Mouse (Mus musculus) cerebellum, adult 11 months (tissue): ENCODE data around the gene Psma3.
"Not testable (repeated sequence)": the region's sequence is repeated elsewhere in the genome, so short reads cannot be mapped to it uniquely, and the experiment has no call there.

Experiments used
- DNase-seq: peaks from one replicate; pipeline ENCODE4 v3.0.0; 2022

Psma3 gene

DNA sequence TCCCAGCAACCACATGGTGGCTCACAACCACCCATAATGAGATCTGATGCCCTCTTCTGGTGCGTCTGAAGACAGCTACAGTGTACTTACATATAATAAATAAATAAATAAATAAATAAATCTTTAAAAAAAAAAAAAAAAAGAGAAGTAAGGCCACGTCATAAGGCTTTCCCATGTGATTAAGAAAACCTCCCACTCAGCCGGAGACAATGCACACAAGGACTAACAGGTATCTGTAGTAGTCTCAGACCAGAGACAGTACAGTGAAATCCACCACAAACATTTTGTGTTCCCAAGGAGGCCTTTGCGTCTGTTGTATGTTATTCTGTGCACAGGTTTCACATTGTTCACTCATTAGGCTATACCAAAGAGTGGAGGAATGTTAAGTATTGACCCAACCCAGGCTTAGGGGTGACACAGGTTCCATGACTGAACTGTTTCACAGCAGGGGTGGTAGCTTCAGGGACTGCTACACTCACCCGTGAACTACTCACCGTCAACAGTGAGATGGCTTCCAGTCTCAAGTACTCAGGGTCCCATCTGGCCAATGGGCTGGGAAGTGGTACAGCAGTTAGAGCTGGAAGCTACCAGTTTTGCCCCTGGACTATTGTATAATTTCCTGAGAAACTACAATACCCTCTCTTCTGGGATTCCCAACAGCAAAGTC lies 29.5 kb downstream of the Psma3 start:
- no peak for DNase-seq

DNA sequence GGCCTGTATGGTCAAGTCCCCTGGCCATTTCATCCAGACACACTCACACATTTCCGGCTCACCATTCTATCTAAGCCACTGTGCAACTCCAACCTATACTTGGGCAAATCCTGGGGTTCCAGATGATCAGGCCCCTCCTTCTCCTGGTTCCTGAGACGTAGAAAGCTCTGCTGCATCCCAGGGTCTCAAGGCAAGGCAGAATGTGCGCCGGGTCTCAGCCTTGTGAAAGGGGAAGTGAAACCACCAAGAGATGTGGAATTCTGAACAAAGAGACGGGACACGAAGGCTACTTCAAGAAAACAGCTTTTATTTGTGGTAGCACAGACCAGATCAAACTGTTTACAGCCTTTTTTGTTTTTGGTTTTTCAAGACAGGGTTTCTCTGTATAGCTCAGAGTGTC lies 31.7 kb downstream of the Psma3 start:
- no peak for DNase-seq

- no peak for DNase-seq
Measured at GRCm38 (mm10) chr12:71006901-71007300, 32.5 kb downstream of the Psma3 start.

GRCm38 (mm10) chr12:71009769-71010168 lies 35.3 kb downstream of the Psma3 start:
- DNase-seq, result no peak

GRCm38 (mm10) chr12:71014845-71015362 lies 40.5 kb downstream of the Psma3 start:
- DNase-seq, result no peak

DNA sequence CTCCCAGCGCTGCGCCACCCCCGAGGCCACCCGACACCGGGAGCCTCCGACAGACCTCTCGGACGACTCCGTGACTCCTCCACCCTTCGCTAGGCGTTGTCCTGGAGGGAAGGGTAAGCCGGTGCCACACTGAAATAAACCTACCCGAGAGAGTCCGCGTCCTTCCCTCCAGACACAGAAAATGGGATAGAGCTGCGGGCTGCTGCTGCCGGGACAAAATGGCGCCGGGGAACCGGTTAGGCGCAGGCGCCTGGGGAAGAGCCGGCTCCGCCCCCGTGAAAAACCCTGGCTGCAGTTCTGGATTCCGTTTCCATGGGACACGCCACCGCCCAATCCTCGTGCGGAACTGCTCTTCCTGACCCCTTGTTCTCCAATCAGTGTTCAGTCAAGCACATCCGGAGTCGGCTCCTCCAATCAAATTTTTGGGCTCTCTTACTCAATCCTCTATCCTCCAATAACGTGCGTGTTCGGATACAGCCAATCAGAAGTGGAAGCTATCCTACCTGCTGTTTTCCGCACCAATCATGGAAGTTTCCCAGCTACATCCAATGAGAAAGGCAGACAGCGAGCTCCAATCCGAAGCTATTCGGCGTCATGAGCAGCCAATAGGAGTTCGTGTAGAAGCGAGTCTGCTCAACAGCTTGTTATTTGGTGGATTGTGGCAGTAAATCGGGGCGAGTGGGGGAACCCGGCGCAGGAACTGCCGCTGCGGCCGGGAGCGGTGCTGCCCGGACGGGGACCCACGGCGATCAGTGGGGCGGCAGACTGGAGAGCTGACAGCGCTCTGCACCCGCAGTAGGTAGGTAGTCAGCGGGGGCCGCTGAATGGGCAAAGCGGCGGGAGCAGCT lies 41.2 kb downstream of the Psma3 start, which contains the start of gene Arid4a:
TSS of gene Arid4a (plus strand) at position 628 of the 848 bp plus-strand sequence.
- peak; percentile 96 for DNase-seq

- DNase-seq, result no peak
Measured at GRCm38 (mm10) chr12:71016211-71016502, 41.7 kb downstream of the Psma3 start.

DNA sequence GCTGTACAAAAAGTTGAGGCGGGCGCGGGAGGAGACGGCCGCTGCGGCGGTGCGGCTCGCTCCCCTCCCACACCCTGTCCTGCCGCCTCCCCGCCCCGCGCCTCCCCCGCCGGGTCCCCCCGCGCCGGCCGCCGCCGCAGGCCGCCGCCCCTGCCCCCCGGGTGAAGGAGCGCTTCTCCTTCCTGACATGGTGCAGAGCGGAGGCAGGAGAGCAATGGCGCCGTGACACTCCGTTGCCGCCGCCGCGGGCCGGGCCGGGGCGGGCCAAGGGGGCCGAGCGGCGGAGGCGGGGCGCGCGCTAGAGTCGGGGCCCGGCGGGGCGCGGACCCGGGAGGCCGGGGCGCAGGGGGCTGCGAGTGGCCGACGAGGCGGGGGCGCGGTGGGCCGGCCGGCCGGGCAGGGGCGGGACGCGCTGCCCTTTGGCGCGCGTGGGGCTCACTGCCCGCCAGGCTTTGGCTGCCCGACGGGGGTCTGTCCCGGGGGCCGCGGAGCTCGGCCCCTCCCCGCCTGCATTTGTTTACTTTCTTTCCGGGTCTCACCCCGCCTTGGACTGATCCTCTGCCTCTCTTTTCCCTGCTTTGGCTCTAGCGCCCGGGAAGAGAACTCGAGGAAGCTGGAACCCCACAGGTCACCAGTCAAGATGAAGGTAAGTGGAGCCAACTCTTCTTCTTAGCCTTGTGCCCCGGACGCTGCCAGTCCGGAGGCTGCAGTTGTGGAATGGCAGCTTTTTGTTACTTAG lies 42.3 kb downstream of the Psma3 start:
- peak; percentile 40 for DNase-seq

- no peak for DNase-seq
Measured at GRCm38 (mm10) chr12:71017242-71017571, 42.8 kb downstream of the Psma3 start.

GRCm38 (mm10) chr12:71017827-71018226 lies 43.4 kb downstream of the Psma3 start:
- DNase-seq, result no peak

GRCm38 (mm10) chr12:71019211-71019610 lies 44.8 kb downstream of the Psma3 start:
- no peak for DNase-seq

DNA sequence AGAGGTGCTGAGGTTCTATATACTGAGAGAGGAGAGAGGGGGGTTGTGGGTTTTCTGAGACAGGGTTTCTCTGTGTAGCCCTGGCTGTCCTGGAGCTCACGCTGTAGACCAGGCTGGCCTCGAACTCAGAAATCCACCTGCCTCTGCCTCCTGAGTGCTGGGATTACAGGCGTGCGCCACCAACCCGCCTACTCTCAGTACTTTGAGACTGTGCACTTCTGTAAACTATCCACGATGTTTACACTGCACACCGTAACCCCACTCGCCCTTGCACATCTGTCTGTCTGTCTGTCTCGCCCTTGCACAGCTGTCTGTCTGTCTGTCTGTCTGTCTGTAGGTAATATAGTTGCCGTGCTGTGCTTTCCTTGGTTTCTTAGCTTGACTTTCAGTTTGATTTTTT lies 50.0 kb downstream of the Psma3 start:
- DNase-seq, result no peak

DNA sequence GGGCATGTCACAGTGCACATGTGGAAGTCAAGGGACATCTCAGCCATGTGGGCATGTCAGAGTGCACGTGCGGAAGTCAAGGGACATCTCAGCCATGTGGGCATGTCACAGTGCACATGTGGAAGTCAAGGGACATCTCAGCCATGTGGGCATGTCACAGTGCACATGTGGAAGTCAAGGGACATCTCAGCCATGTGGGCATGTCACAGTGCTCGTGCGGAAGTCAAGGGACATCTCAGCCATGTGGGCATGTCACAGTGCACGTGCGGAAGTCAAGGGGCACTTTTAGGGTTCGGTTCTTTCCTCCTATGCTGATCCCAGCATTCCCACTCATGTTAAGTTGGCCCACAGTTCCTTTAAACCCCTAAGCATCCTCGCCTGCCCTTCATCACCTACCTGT lies 53.8 kb downstream of the Psma3 start:
- DNase-seq, result not testable (repeated sequence)

- DNase-seq, result no peak
Measured at GRCm38 (mm10) chr12:71030260-71030659, 55.8 kb downstream of the Psma3 start.

DNA sequence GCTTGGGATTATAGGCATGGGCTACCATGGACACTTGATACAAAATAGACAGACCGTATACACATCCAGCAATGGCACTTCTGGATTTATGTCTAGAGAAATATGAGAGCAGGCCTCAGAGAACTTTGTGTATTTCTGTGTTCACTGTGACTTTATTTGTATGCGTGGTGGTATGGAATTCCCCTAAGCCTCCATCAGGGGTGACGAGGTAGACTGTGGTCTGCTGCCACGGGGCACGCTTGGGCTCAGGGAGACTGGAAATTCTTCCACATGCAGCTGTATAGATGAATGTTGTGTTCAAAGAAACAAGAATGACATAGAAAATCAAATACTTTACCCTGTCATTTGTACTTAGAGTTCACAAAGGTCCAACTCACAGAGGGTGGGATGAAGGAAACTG lies 56.3 kb downstream of the Psma3 start:
- no peak for DNase-seq

DNA sequence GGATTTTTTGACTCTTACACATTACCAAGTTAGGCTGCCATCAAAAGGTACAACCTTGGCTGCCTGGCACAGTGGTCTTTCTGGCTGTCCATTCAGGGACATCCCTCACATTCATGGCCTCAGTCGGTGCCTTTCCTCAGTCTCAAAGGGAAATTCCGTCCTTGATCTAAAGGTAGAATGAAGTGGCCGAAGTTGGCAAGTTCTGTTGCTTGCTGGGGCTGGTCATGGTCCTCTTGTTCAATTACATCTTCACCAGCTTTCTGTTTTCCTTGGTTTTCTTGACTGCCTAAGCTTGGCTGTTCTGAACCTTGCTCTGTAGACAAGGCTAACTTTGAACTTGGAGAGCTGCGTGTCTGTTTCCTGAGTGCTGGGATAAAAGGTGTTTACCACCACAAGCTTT lies 61.4 kb downstream of the Psma3 start:
- DNase-seq, result no peak

GRCm38 (mm10) chr12:71036729-71037404 lies 62.4 kb downstream of the Psma3 start:
- no peak for DNase-seq

DNA sequence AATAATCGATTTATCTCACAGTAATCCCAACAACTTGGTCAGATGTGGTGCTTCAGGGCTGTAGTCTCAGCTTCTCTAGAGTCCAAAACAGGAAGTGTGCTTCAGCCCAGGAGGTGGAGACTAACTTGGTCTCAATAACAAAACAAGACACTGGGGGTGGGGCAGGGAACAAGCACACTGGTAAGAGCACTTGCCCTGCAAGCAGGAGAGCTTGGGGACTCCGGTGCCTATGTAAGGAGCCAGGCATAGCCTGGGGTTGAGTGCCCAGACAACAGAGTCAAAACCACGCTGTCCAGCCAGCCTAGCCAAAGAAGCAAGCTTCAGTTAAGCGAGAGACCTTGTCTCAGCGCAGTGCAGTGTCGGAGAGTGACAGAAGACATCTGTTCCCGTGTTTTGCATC lies 66.0 kb downstream of the Psma3 start:
- no peak for DNase-seq

DNA sequence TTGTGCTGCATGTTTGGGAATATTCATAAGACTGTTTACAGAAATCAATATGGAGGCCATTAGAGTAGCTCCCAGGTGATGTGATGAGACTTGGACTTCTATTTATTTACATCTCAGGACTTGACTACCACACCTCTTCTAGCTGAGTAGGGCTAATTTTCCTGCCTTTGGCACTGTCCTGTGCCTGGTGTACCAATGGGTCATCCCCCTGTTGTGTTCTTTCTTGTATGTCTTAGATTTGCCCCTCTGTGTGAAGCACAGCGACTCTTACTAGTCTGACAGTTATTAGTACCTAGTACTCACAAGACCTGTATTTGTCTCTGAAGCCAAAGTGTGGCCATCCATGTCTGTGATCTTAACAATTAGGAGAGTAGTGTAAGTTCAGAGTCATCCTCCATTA lies 68.0 kb downstream of the Psma3 start:
- DNase-seq, result no peak

- no peak for DNase-seq
Measured at GRCm38 (mm10) chr12:71043571-71043970, 69.2 kb downstream of the Psma3 start.

DNA sequence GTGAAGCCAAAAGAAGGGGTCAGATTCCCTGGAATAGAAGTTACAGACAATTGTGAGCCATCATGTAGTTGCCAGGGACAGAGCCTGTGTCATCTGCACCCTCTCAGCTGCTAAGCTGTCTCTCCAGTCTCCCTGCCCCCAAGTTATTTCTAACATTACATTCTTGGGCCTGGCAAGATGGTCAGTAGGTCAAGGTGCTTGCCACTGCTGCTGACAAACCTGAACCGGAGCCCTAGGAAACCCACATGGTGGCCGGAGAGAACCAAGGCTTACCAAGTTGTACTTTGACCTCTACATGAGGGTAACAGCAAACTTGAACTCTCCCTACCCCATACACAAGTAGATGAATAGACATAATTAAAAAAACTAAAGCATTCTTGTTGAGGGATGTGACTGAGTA lies 70.1 kb downstream of the Psma3 start:
- DNase-seq, result no peak
